Mouse (Mus musculus) midbrain, embryonic 11.5 days (tissue): ENCODE measurements at regions not wholly inside any gene's neighbourhood (a gene's known extent, or its start where the extent isn't known, plus 50 kb on each side); places are given as distances from the start of the nearest gene placed in this dataset.
A peak's percentile ranks its signal among the peaks of the same experiment; 100 is the strongest.

Experiments
- ATAC-seq: fragments of 200-750 bp; cut with Nextera tagmentation; 2 replicates; pipeline ENCODE4 v1.8.0; 2017; ENCODE audit warnings: moderate TSS enrichment, moderate library complexity; ENCODE audit not compliant: low FRiP score
- DNase-seq: peaks from one replicate; pipeline ENCODE4 v3.0.0; 2015; ENCODE audit warnings: low spot score; ENCODE audit errors: missing footprints
- H3K27ac ChIP-seq: fragments of 300-500 bp; sonication (generic); 2 replicates; pipeline ENCODE4 v1.5.1; 2014; ENCODE audit warnings: low read depth, low read length
- H3K27me3 ChIP-seq: fragments of 300-500 bp; sonication (generic); 2 replicates; pipeline ENCODE4 v1.6.1; 2014; ENCODE audit warnings: mild to moderate bottlenecking, low read length, moderate library complexity, mixed read lengths; ENCODE audit not compliant: control insufficient read depth, insufficient read depth
- H3K36me3 ChIP-seq: fragments of 300-500 bp; sonication (generic); 2 replicates; pipeline ENCODE4 v1.6.1; 2014; ENCODE audit warnings: mild to moderate bottlenecking, low read length, moderate library complexity, mixed read lengths; ENCODE audit not compliant: control insufficient read depth, insufficient read depth
- H3K4me1 ChIP-seq: fragments of 300-500 bp; sonication (generic); 2 replicates; pipeline ENCODE4 v1.6.1; 2014; ENCODE audit warnings: low read length; ENCODE audit not compliant: control insufficient read depth, insufficient read depth
- H3K4me2 ChIP-seq: fragments of 300-500 bp; sonication (generic); 2 replicates; pipeline ENCODE4 v1.6.1; 2014; ENCODE audit warnings: mild to moderate bottlenecking, moderate library complexity
- H3K4me3 ChIP-seq: fragments of 300-500 bp; sonication (generic); 2 replicates; pipeline ENCODE4 v1.5.1; 2014; ENCODE audit warnings: low read depth, low read length
- H3K9ac ChIP-seq: fragments of 300-500 bp; sonication (generic); 2 replicates; pipeline ENCODE4 v1.6.1; 2014; ENCODE audit warnings: low read length
- H3K9me3 ChIP-seq: fragments of 300-500 bp; sonication (generic); 2 replicates; pipeline ENCODE4 v1.6.1; 2016; ENCODE audit warnings: low read length; ENCODE audit not compliant: control insufficient read depth
- WGBS: fragments of 180-500 bp; shearing (Covaris S2); extraction: QIAGEN DNeasy Blood & Tissue Kit; methylation state at CpG from one replicate; pipeline ENCODE4 v1.1.7; 2014; 5-methylcytosine and 5-hydroxymethylcytosine counted together

- Histone ChIP-seq H3K9me3 (no peaks in the 10 kb centered on the region), H3K27ac (peak overlapping the region; percentile 30; the same call in 1 of the 2 replicates), H3K27me3 (no peaks in the 10 kb centered on the region), H3K9ac (no peak overlapping the region), H3K4me2 (no peak overlapping the region), H3K4me1 (peaks cover 6% of the 10 kb centered on the region; the same call in 1 of the 2 replicates), H3K4me3 (no peak overlapping the region), H3K36me3 (no peaks in the 10 kb centered on the region)
- 64% methylated on average over 17 of the region's 17 CpGs for WGBS
- ATAC-seq (no peak), DNase-seq (no peak)
Observed at GRCm38 (mm10) chr2:74119167-74119937, 208.2 kb upstream of the Atp5g3 start.

DNA sequence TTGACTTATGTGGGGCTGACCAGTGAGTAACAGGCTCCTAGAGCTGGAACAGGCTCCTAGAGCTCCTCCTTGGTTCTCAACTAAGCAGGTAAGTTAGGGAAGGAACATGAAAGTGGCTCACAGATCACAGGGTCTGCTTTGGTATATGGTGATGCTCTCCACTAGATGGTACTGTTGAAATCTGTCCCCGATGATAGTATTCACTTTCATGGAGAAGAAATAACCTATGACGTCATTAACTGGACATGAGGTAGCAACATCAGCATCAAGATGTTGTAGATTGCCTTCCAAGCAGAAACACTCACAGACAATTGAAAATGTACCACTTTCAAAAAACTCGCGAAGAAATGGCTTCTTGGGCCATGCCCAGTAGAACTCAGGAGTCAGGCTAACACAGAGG, 195.3 kb upstream of the Atp5g3 start:
- Histone ChIP-seq H3K4me2 (no peak overlapping the region), H3K27me3 (no peaks in the 10 kb centered on the region), H3K4me1 (no peaks in the 10 kb centered on the region), H3K9ac (no peak overlapping the region), H3K4me3 (no peak overlapping the region), H3K36me3 (no peaks in the 10 kb centered on the region), H3K9me3 (no peaks in the 10 kb centered on the region), H3K27ac (no peak overlapping the region)
- WGBS: 90% methylated on average over 4 of the region's 4 CpGs
- ATAC-seq (no peak), DNase-seq (no peak)

GRCm38 (mm10) chr2:74099671-74100372, 188.7 kb upstream of the Atp5g3 start:
- DNase-seq (no peak), ATAC-seq (no peak)
- 85% methylated on average over 9 of the region's 9 CpGs for WGBS
- H3K4me3 ChIP-seq: no peak overlapping the region
- H3K9me3 ChIP-seq: no peaks in the 10 kb centered on the region
- H3K27me3 ChIP-seq: no peaks in the 10 kb centered on the region
- no peak overlapping the region for H3K9ac ChIP-seq
- H3K36me3 ChIP-seq: no peaks in the 10 kb centered on the region
- no peaks in the 10 kb centered on the region for H3K4me1 ChIP-seq
- H3K27ac ChIP-seq: no peak overlapping the region
- H3K4me2 ChIP-seq: no peak overlapping the region

- H3K27me3 ChIP-seq: no peaks in the 10 kb centered on the region
- no peaks in the 10 kb centered on the region for H3K36me3 ChIP-seq
- ATAC-seq (no peak), DNase-seq (no peak)
- WGBS: 80% methylated on average over 2 of the region's 2 CpGs
- no peaks in the 10 kb centered on the region for H3K4me1 ChIP-seq
- no peak overlapping the region for H3K4me2 ChIP-seq
- no peak overlapping the region for H3K4me3 ChIP-seq
- no peaks in the 10 kb centered on the region for H3K9me3 ChIP-seq
- H3K27ac ChIP-seq: no peak overlapping the region
- no peak overlapping the region for H3K9ac ChIP-seq
Observed at GRCm38 (mm10) chr2:74096809-74097208, 185.7 kb upstream of the Atp5g3 start.

GRCm38 (mm10) chr2:74093494-74093893, 182.4 kb upstream of the Atp5g3 start:
- WGBS: 85% methylated on average over 7 of the region's 7 CpGs
- Histone ChIP-seq H3K27ac (no peak overlapping the region), H3K9ac (no peak overlapping the region), H3K36me3 (no peaks in the 10 kb centered on the region), H3K9me3 (no peaks in the 10 kb centered on the region), H3K27me3 (no peaks in the 10 kb centered on the region), H3K4me2 (no peak overlapping the region), H3K4me1 (no peaks in the 10 kb centered on the region), H3K4me3 (no peak overlapping the region)
- no peak for ATAC-seq
- DNase-seq: no peak

DNA sequence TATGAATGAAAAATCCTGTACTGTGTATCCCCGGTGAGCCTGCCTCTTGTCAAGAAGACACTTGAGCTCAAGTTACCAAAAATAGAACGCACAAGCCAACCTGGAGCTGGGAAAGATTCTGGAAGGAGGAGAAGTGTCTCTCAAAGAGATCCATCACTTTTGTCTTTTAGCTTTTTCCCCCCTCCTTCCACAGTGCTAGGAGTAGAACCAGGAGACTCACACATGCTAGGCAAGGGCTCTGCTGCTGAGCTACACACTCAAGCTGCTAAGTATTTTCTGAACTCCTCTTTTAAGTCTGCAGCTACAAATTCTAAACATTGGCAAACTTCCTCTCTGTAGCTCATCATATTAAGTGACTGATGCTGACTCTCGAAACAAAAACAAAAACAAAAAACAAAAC, 176.2 kb upstream of the Atp5g3 start:
- Histone ChIP-seq H3K9ac (no peak overlapping the region), H3K36me3 (no peaks in the 10 kb centered on the region), H3K9me3 (no peaks in the 10 kb centered on the region), H3K4me1 (no peaks in the 10 kb centered on the region), H3K27ac (no peak overlapping the region), H3K4me3 (no peak overlapping the region), H3K4me2 (no peak overlapping the region), H3K27me3 (no peaks in the 10 kb centered on the region)
- DNase-seq: no peak
- WGBS: 86% methylated on average over 3 of the region's 3 CpGs
- no peak for ATAC-seq

DNA sequence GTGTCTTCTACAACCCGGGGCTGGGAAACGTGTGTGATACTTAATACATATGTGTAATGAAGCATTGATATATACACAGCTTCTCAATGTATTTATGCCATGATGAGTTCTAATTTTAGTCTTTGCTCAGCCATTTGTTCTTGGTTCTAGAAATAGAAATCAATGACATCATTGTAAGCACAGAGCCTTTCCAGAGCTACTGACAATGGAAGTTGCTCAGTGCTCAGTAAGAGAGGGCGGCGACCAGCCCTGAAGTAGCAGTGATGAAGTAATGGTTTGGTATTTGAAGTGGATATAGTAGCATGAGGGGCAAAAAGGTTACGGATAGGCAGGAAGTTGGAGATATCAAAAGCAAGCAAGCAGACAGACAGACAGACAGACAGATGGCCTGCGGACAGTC, 173.8 kb upstream of the Atp5g3 start:
- H3K36me3 ChIP-seq: no peaks in the 10 kb centered on the region
- H3K27ac ChIP-seq: no peak overlapping the region
- no peak overlapping the region for H3K4me2 ChIP-seq
- no peak for ATAC-seq
- DNase-seq: no peak
- H3K9me3 ChIP-seq: no peaks in the 10 kb centered on the region
- 94% methylated on average over 6 of the region's 6 CpGs for WGBS
- no peak overlapping the region for H3K9ac ChIP-seq
- no peaks in the 10 kb centered on the region for H3K4me1 ChIP-seq
- no peaks in the 10 kb centered on the region for H3K27me3 ChIP-seq
- H3K4me3 ChIP-seq: no peak overlapping the region

DNA sequence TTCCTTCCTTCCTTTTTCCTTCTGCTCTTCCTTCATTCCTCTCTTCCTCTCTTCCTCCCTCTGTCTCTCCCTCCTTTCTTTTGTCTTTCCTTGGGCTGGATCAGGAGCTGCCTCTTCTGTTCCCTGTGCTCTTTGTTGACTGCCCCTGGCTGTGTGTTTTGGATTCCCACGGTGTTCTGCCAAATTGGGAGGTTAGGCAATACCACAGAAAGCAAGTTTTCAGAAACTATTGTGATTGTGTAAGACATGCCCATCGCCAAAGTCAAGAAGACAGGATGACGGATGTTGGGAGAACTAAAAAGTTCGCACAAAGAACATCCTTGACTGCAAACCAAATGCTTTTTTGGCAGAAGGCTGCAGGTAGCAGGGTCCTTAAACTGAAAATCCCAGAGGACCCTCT, 165.6 kb upstream of the Atp5g3 start:
- Histone ChIP-seq H3K27ac (no peak overlapping the region), H3K9me3 (no peaks in the 10 kb centered on the region), H3K4me1 (peaks cover 8% of the 10 kb centered on the region), H3K36me3 (no peaks in the 10 kb centered on the region), H3K27me3 (no peaks in the 10 kb centered on the region), H3K4me2 (no peak overlapping the region), H3K4me3 (no peak overlapping the region), H3K9ac (no peak overlapping the region)
- DNase-seq: no peak
- no peak for ATAC-seq
- WGBS: 71% methylated on average over 4 of the region's 4 CpGs

DNA sequence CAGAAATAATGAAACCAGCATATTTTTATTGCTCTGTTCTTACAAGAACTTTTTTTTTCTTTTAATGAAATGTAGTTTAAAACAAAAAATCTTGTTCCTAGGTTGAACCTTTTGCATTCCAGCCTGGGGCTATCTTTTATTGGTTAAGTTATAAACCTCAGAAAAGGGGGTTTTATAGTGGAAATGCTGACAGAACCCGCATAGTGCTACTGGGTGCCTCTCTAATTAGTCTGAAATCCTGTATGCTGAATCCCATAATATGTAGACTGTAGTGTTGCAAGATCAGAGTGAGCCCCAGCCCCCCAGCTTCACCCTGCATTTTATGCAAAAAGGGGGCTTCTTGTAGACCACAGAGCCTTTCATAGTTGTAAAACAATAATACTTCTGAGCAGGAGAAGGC, 164.4 kb upstream of the Atp5g3 start:
- Histone ChIP-seq H3K27me3 (no peaks in the 10 kb centered on the region), H3K4me1 (peaks cover 8% of the 10 kb centered on the region), H3K4me3 (no peak overlapping the region), H3K4me2 (no peak overlapping the region), H3K9ac (no peak overlapping the region), H3K27ac (no peak overlapping the region), H3K9me3 (no peaks in the 10 kb centered on the region), H3K36me3 (no peaks in the 10 kb centered on the region)
- DNase-seq: no peak
- 94% methylated on average over 1 of the region's 1 CpGs for WGBS
- no peak for ATAC-seq
